Mouse (Mus musculus) thymus, adult 2 months (tissue): ENCODE measurements around the gene Taar8b. TPM values are rescaled to one million over a fixed set of nuclear protein-coding genes. Genes with fewer than 3 reads are reported as not detected.
"Not testable (repeated sequence)": the region's sequence is repeated elsewhere in the genome, so short reads cannot be mapped to it uniquely, and the experiment has no call there.

Source experiments
- DNase-seq: peaks from one replicate; pipeline ENCODE4 v3.0.0; 2021
- H3K27ac ChIP-seq: fragments of 200-500 bp; 2 replicates; pipeline ENCODE4 v1.5.1; 2012; ENCODE audit warnings: low read length, control low read depth; ENCODE audit not compliant: control insufficient read depth, insufficient read depth
- H3K27me3 ChIP-seq: fragments of 200-500 bp; 2 replicates; pipeline ENCODE4 v1.6.1; 2012; ENCODE audit warnings: mild to moderate bottlenecking, low read length, moderate library complexity, mixed read lengths; ENCODE audit not compliant: control insufficient read depth, insufficient read depth
- H3K36me3 ChIP-seq: fragments of 200-500 bp; 2 replicates; pipeline ENCODE4 v1.6.1; 2012; ENCODE audit warnings: mild to moderate bottlenecking, low read length, moderate library complexity; ENCODE audit not compliant: control insufficient read depth, insufficient read depth
- H3K4me1 ChIP-seq: fragments of 200-500 bp; replicated peaks from 2 replicates; pipeline ENCODE4 v1.6.1; 2012; ENCODE audit warnings: low read length; ENCODE audit not compliant: control insufficient read depth, insufficient read depth
- H3K4me3 ChIP-seq: fragments of 200-500 bp; 2 replicates; pipeline ENCODE4 v1.5.1; 2012; ENCODE audit warnings: mild to moderate bottlenecking, low read length, control low read depth, moderate library complexity; ENCODE audit not compliant: control insufficient read depth, insufficient read depth
- CTCF ChIP-seq: fragments of 200-500 bp; IDR thresholded peaks from 2 replicates; pipeline ENCODE4 v1.5.1; 2012; ENCODE audit warnings: mild to moderate bottlenecking, control low read depth, low read length, moderate library complexity, borderline replicate concordance; ENCODE audit not compliant: control insufficient read depth, poor library complexity, insufficient read depth; ENCODE audit errors: extremely low read depth
- POLR2A ChIP-seq: fragments of 200-500 bp; IDR thresholded peaks from 2 replicates; pipeline ENCODE4 v1.6.1; 2012; ENCODE audit warnings: mild to moderate bottlenecking, low read length, control low read depth, moderate library complexity; ENCODE audit not compliant: control insufficient read depth, poor library complexity, insufficient read depth; ENCODE audit errors: extremely low read depth
- WGBS: fragments of 180-500 bp; shearing (Covaris S2); methylation state at CpG from one replicate; pipeline ENCODE4 v1.1.7; 2018; 5-methylcytosine and 5-hydroxymethylcytosine counted together
- polyA plus RNA-seq: library from polyadenylated mRNA; depleted of rRNA; stranded (reverse); fragments of >200 nt; gene quantifications from 2 replicates; pipeline ENCODE4 v1.2.3, GENCODE M21; 2012

Gene Taar8b
- polyA plus RNA-seq, 1 experiment = not detected

DNA sequence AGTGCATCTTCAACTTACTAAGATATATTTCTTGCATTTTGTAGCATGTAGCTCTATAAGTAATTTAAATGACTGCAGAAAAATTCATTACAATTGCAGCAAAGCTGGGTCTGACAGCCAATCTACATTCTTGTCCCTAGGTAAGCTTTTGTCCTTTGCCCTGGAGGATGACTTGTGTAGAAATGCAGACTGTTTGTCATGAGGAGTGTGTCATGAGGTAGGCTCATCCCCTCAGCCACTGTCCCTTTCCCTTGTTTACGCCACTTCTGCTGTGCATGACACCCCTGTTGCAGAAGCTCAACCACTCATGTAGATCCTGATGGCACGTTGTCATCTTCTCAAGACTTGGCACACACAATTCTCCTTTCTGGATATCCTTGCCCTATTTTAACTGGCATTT lies 4.9 kb downstream of the Taar8b start:
- no peaks in the 10 kb centered on the region for H3K4me1 ChIP-seq
- TF ChIP-seq POLR2A (no peak), CTCF (no peak)
- no peaks in the 10 kb centered on the region for H3K36me3 ChIP-seq
- H3K27me3 ChIP-seq = no peaks in the 10 kb centered on the region
- 96% methylated on average over 2 of the region's 2 CpGs for WGBS
- H3K27ac ChIP-seq = no peak overlapping the region
- no peak overlapping the region for H3K4me3 ChIP-seq
- DNase-seq = no peak

DNA sequence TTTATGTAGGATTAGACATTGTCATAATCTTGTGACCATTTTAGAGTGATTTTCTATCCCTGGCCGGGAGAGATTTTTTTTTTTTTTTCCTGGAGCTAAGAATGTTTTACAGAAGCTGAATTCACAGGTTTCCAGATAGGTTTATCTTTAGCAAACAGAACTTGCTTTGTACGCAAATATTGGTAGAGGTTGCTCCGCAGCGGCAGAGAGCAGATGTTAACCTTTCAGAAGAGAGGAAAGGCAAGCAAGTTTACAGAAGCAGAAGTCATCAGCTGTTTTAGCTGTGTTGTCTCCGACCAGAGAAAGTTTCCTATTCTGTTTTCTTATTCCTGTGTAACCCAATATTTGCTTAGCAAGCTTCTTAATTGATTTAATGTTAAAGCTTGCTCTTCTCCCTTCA lies 5.5 kb downstream of the Taar8b start:
- no peak for DNase-seq
- Histone ChIP-seq H3K4me3 (no peak overlapping the region), H3K27me3 (no peaks in the 10 kb centered on the region), H3K27ac (no peak overlapping the region), H3K4me1 (no peaks in the 10 kb centered on the region), H3K36me3 (no peaks in the 10 kb centered on the region)
- WGBS = 79% methylated on average over 5 of the region's 5 CpGs
- no peak for TF ChIP-seq POLR2A
- no peak for TF ChIP-seq CTCF

DNA sequence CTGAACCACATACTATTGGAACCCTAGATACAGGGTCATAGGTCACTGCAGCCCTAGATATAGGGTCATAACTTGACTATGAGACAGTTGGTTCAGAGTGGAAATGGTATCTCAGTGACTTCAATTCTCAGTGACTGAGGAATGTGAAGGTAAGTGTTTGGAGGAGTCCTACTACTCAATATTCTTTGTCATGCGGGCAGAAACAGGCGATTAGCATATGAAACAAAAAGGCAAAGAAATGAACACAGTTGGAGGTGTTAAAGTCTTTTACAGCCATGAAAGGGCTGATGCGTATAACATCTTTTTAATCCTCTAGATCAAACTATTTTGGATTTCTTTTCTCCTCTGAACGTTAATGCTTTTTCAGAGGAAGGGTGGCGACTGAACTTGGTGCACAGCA lies 6.2 kb downstream of the Taar8b start:
- Histone ChIP-seq H3K27me3 (no peaks in the 10 kb centered on the region), H3K4me3 (no peak overlapping the region), H3K4me1 (no peaks in the 10 kb centered on the region), H3K27ac (no peak overlapping the region), H3K36me3 (no peaks in the 10 kb centered on the region)
- 94% methylated on average over 5 of the region's 5 CpGs for WGBS
- TF ChIP-seq POLR2A = no peak
- TF ChIP-seq CTCF = no peak
- no peak for DNase-seq

DNA sequence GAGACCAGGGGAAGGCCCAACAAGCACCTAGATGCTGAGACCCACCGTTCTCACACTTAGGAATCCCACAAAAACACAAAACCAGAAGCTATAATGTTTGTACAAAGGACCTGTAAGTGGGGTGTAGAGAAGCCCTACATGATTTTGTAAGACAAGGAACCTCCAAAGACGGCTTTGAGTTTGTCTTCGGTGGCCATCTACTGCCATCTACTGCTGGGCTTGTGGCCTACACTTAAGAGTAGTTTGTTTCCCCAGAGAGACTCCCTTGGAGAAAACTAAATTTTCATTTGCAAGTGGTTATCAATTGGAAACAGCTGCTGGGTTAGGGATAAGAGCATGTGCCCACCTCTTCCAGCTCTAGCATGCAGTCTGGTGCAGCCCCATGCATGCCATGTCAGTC lies 11.9 kb downstream of the Taar8b start:
- no peak overlapping the region for H3K27ac ChIP-seq
- no peaks in the 10 kb centered on the region for H3K4me1 ChIP-seq
- WGBS = 37% methylated on average over 3 of the region's 3 CpGs
- H3K27me3 ChIP-seq = no peaks in the 10 kb centered on the region
- DNase-seq = peak; percentile 17
- TF ChIP-seq POLR2A (no peak), CTCF (no peak)
- H3K36me3 ChIP-seq = no peaks in the 10 kb centered on the region
- no peak overlapping the region for H3K4me3 ChIP-seq

DNA sequence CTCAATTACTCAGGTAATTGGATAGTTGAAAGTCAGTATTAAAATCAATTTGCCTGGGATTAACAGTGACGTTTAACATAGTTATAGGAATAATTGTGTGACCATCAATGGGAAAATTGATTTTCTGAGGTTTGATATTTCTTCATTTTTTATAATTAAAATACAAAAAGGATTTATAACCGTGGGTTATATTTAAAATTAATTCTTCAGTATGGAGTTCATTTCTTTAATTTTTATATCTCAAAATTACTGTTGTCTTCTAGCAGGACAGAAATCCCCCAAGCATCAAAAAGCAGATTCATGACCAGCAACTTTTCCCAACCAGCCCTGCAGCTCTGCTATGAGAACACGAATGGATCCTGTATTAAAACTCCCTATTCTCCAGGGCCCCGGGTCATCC lies 15.9 kb downstream of the Taar8b start, which contains the start of gene Taar8a:
Gene Taar8a, plus strand, starts transcription at position 301 of the 400 bp plus-strand sequence.
- 94% methylated on average over 2 of the region's 4 CpGs for WGBS
- not testable (repeated sequence) for H3K4me3 ChIP-seq

DNA sequence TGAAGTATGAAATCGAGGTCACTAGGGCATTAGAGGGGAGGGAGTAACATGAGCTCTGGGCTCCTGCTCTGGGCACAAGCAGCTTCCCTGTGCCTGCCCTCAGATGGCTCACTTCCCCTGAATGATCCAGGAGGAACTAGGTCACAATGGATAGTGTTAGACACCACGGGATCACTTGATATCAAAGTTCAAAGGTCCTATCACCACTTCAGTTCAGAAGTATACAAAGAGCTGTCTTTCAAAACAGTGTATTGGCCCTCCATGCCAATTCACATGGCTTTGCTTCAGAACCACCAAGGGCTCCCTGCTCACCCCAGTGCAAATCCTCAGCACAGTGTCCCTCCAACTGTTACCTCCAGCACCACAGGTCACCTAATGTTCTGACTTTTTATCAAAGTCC lies 17.3 kb downstream of the Taar8b start:
- H3K27ac ChIP-seq, H3K27me3 ChIP-seq, H3K4me3 ChIP-seq, DNase-seq, H3K36me3 ChIP-seq, H3K4me1 ChIP-seq: not testable (repeated sequence)
- 51% methylated on average over 2 of the region's 2 CpGs for WGBS

More for the DNA sequence above, 15.9 kb downstream of the Taar8b start, which contains the start of gene Taar8a:
- DNase-seq, H3K27ac ChIP-seq, H3K27me3 ChIP-seq, H3K36me3 ChIP-seq, H3K4me1 ChIP-seq: not testable (repeated sequence)

DNA sequence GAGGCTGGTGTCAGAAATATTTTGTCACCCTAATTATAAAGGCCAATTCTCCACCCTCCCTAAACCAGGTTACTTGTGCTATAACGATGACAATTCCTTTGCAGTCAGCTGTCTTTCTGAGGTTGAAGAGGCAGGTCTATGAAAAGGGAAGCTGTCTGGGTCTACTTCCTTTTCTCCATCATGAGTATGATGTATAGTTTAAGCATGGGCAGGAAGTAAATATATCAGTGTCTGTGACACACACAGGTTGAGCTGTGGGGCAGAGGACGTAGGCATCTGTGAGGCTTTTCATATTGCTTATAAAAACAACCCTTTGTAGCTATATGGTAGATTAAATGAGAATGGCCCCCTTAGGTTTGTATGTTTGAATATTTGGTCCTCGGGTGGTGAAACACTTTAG lies 33.1 kb downstream of the Taar8b start:
- no peak for TF ChIP-seq CTCF
- no peak for TF ChIP-seq POLR2A
- DNase-seq = no peak
- no peaks in the 10 kb centered on the region for H3K4me1 ChIP-seq
- H3K27ac ChIP-seq = no peak overlapping the region
- H3K4me3 ChIP-seq = no peak overlapping the region
- no peaks in the 10 kb centered on the region for H3K27me3 ChIP-seq
- no peaks in the 10 kb centered on the region for H3K36me3 ChIP-seq
- WGBS = 45% methylated on average over 3 of the region's 3 CpGs
